Mouse (Mus musculus) stomach, embryonic 14.5 days (tissue): ENCODE results near the gene Raet1e. TPM values are rescaled to one million over a fixed set of nuclear protein-coding genes. Genes with fewer than 3 reads are reported as not detected.
"Not testable (repeated sequence)": the region's sequence is repeated elsewhere in the genome, so short reads cannot be mapped to it uniquely, and the experiment has no call there.

Source experiments
- ATAC-seq: fragments of 200-750 bp; cut with Nextera tagmentation; 2 replicates; pipeline ENCODE4 v1.8.0; 2017; ENCODE audit warnings: low read depth, moderate TSS enrichment; ENCODE audit not compliant: insufficient number of reproducible peaks, insufficient read depth, low FRiP score
- H3K27ac ChIP-seq: fragments of 300-500 bp; sonication (generic); 2 replicates; pipeline ENCODE4 v1.5.1; 2014; ENCODE audit warnings: mild to moderate bottlenecking, low read length, moderate library complexity, mixed read lengths
- H3K27me3 ChIP-seq: fragments of 300-500 bp; sonication (generic); 2 replicates; pipeline ENCODE4 v1.6.1; 2014; ENCODE audit warnings: low read length, control low read depth, mixed read lengths; ENCODE audit not compliant: control insufficient read depth, insufficient read depth
- H3K36me3 ChIP-seq: fragments of 300-500 bp; sonication (generic); 2 replicates; pipeline ENCODE4 v1.6.1; 2014; ENCODE audit warnings: mild to moderate bottlenecking, control low read depth, low read length, moderate library complexity, mixed read lengths; ENCODE audit not compliant: control insufficient read depth, insufficient read depth
- H3K4me1 ChIP-seq: fragments of 300-500 bp; sonication (generic); 2 replicates; pipeline ENCODE4 v1.6.1; 2014; ENCODE audit warnings: low read length, control low read depth, mixed read lengths; ENCODE audit not compliant: control insufficient read depth, insufficient read depth
- H3K4me2 ChIP-seq: fragments of 300-500 bp; sonication (generic); replicated peaks from 2 replicates; pipeline ENCODE4 v1.6.1; 2014; ENCODE audit warnings: low read depth, low read length, control low read depth
- H3K4me3 ChIP-seq: fragments of 300-500 bp; sonication (generic); 2 replicates; pipeline ENCODE4 v1.5.1; 2014; ENCODE audit warnings: low read depth, low read length, control low read depth
- H3K9ac ChIP-seq: fragments of 300-500 bp; sonication (generic); replicated peaks from 2 replicates; pipeline ENCODE4 v1.6.1; 2014; ENCODE audit warnings: low read depth, mild to moderate bottlenecking, control low read depth, low read length, moderate library complexity, mixed read lengths
- H3K9me3 ChIP-seq: fragments of 300-500 bp; sonication (generic); 2 replicates; pipeline ENCODE4 v1.6.1; 2016; ENCODE audit warnings: low read depth, low read length, control low read depth; ENCODE audit not compliant: control insufficient read depth
- WGBS: fragments of 180-500 bp; shearing (Covaris S2); extraction: QIAGEN DNeasy Blood & Tissue Kit; methylation state at CpG from one replicate; pipeline ENCODE4 v1.1.7; 2014; 5-methylcytosine and 5-hydroxymethylcytosine counted together
- polyA plus RNA-seq: library from polyadenylated mRNA; unstranded; fragments of >200 nt; fragmentation: Nextera tagmentation; extraction: Ambion mirVana; gene quantifications from 2 replicates; pipeline ENCODE4 v1.2.1, GENCODE M21; 2014

Gene Raet1e
- polyA plus RNA-seq, 1 experiment from 2014 or later: 12.5 TPM

DNA sequence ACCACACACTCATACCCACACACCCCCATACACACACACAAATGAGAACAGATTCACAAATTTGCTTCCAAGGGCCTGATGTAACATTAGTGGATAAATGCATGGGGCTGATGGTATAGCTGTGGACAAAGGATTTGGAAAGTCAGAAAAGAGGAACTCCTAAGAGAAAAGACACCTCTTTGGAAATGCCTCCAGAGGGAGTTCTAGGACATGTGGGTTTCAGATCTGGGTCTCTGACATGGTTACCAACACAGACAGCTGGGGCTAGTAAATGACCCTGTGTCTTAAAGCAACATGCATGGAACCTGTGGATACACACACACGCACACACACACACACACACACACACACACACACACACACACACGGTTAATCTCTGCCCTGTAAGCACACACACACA is 202.6 kb downstream of the Raet1e start:
- not testable (repeated sequence) for H3K4me2 ChIP-seq, ATAC-seq, H3K9ac ChIP-seq, H3K36me3 ChIP-seq, H3K27ac ChIP-seq, H3K27me3 ChIP-seq, H3K9me3 ChIP-seq, H3K4me3 ChIP-seq, H3K4me1 ChIP-seq
- 46% methylated on average over 2 of the region's 2 CpGs for WGBS

DNA sequence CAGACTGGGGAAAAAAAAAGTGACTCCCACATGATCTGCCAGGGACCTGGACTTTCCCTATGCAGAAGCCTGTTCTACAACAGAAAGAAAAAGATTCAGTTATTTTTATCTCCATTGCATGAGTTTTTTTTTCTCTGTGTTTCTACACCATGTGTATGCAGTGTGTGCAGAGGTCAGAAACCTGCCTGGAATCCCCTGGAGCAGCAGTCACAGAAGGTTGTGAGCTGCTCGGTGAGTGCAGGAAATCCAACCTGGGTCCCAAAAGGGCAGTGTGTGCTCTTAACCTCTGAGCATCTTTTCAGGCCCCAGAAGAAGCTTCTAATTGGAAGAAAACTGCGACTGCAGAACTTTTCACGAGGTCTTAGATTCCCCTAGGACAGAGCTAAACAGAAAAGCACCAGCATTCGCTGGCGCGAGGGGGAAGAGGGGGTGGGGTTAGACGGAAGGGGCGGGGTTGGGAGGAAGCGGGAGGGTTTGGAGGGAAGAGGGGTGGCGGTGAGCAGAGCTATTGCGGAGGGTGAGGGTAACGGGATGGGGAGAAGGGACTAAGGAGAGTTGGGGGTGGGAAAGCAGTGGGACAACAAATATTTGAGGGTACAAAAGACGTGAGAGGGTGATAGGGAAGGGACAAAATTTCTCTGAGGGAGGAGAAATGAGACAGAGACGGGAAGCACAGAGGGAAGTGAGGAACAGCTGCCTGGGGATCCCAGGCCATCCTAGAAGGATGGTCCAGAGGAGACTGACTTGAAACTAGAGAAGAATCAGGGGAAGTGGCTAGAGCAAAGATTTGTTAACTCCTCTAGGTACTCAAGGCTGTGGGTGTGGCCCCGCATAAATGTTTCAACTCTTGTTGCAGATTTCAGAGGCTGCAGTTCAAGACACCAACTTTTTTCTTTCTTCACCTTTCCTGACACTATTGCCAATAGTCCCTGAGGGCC is 203.3 kb downstream of the Raet1e start:
- not testable (repeated sequence) for H3K9me3 ChIP-seq, H3K36me3 ChIP-seq, ATAC-seq, H3K9ac ChIP-seq, H3K27me3 ChIP-seq, H3K27ac ChIP-seq, H3K4me1 ChIP-seq
- WGBS: 0% methylated on average over 9 of the region's 15 CpGs
- H3K4me2 ChIP-seq: peak overlapping the region; percentile 27; the same call in 1 of the 2 replicates
- H3K4me3 ChIP-seq: 0 out of 2 replicates have a peak overlapping the region, but pooled peaks have one; percentile 5

DNA sequence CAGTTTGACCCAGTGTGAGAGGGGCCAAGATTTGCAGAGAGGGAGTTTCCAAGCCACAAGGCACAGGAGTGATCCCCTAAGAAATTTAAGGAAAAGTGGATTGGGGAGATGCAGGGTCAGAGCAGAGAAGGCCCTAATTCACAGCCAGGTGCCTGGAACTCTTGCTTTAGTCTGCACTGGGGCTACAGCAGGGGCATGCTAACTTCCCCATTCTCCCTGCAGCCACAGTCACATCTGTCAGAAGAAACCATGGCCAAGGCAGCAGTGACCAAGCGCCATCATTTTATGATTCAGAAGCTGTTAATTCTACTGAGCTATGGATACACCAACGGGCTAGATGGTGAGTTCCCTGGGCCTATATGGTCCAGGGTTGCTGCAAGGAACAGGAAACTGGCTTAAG is 204.1 kb downstream of the Raet1e start:
- not testable (repeated sequence) for H3K4me1 ChIP-seq, H3K9me3 ChIP-seq, H3K4me3 ChIP-seq, H3K27ac ChIP-seq, H3K27me3 ChIP-seq, H3K4me2 ChIP-seq, ATAC-seq, H3K36me3 ChIP-seq, H3K9ac ChIP-seq
- 88% methylated on average over 2 of the region's 2 CpGs for WGBS

DNA sequence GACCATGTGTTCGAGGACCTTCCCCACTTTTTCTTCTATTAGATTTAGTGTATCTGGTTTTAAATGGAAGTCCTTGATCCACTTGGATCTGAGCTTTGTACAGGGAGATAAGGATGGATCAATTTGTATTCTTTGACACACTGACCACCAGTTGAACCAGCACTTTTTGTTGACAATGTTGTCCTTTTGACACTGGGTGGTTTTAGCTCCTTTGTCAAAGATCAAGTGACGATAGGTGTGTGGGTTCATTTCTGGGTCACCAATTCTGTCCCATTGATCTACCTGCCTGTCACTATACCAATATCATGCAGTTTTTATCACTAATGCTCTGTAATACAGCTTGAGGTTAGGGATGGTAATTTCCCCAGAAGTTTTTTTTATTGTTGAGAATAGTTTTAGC is 206.5 kb downstream of the Raet1e start:
- 49% methylated on average over 2 of the region's 2 CpGs for WGBS

GRCm38 (mm10) chr10:22381226-22381625 is 222.9 kb downstream of the Raet1e start:
- H3K9ac ChIP-seq, H3K4me2 ChIP-seq, H3K36me3 ChIP-seq, H3K4me3 ChIP-seq, H3K27ac ChIP-seq, H3K4me1 ChIP-seq, H3K9me3 ChIP-seq, H3K27me3 ChIP-seq, ATAC-seq: not testable (repeated sequence)
- whole genome bisulfite sequencing: 2% methylated on average over 7 of the region's 10 CpGs

More for the DNA sequence above, 206.5 kb downstream of the Raet1e start:
- H3K27ac ChIP-seq, ATAC-seq, H3K9ac ChIP-seq, H3K9me3 ChIP-seq, H3K4me1 ChIP-seq, H3K4me3 ChIP-seq, H3K4me2 ChIP-seq, H3K36me3 ChIP-seq, H3K27me3 ChIP-seq: not testable (repeated sequence)

DNA sequence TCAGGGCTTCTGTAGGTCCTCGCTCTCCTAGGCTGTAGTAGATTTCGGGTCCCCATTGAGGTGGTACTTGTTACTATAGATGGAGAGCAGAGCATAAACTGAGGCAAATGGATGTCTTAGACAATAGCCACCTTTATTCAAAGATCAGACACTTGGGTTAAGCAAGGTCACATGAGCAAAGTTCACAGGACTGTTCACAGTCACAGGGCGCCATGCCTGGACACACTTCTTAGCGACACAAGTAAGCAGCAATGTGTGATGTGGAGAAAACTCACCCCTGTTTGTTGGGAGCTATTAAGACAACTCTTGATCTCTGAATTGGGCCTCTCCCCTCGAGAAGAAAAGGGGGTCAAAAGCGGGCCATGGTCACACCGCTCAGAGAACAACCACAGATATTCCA is 231.8 kb downstream of the Raet1e start:
- H3K4me2 ChIP-seq, H3K36me3 ChIP-seq, H3K27me3 ChIP-seq, H3K4me1 ChIP-seq, H3K9ac ChIP-seq, H3K27ac ChIP-seq, ATAC-seq, H3K9me3 ChIP-seq, H3K4me3 ChIP-seq: not testable (repeated sequence)
- 92% methylated on average over 7 of the region's 7 CpGs for WGBS

DNA sequence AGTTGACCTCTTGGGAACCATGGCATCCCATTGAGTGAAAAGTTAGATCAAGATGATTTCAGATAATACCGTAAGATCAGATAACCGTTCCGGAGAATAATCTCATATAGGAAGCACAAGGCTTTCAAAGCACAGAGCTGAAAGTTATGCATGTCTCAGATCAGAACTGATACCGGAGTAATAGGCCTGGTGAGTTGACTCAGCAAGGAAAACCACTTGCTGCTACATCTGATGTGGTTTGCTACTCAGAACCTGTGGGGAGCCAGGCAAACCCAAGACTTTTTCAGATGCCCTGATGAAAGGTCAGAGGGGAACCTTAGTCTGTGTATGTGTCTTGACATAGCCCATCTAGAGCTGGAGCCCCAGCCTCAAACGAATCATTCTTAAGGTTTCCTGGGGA is 233.2 kb downstream of the Raet1e start:
- H3K27ac ChIP-seq, H3K4me1 ChIP-seq, H3K4me3 ChIP-seq, H3K4me2 ChIP-seq, H3K36me3 ChIP-seq, ATAC-seq, H3K9ac ChIP-seq, H3K9me3 ChIP-seq, H3K27me3 ChIP-seq: not testable (repeated sequence)
- 84% methylated on average over 1 of the region's 5 CpGs for WGBS

- not testable (repeated sequence) for H3K27ac ChIP-seq, ATAC-seq, H3K4me3 ChIP-seq, H3K36me3 ChIP-seq, H3K4me1 ChIP-seq, H3K27me3 ChIP-seq, H3K9me3 ChIP-seq, H3K9ac ChIP-seq, H3K4me2 ChIP-seq
- WGBS: no CpG with 5 or more reads among the region's 2 CpGs
Measured at GRCm38 (mm10) chr10:22393028-22393824, 234.9 kb downstream of the Raet1e start.
